Mouse (Mus musculus) limb, embryonic 11.5 days (tissue): Measurements from ENCODE around the gene Tnfaip6. TPM values are rescaled to one million over a fixed set of nuclear protein-coding genes. Genes with fewer than 3 reads are reported as not detected.
"Not testable (repeated sequence)": the region's sequence is repeated elsewhere in the genome, so short reads cannot be mapped to it uniquely, and the experiment has no call there.

Experiments used
- ATAC-seq: fragments of 200-750 bp; cut with Nextera tagmentation; 2 replicates; pipeline ENCODE4 v1.8.0; 2017; ENCODE audit warnings: low read depth; ENCODE audit not compliant: insufficient number of reproducible peaks, low FRiP score, low TSS enrichment
- DNase-seq: peaks from one replicate; pipeline ENCODE4 v3.0.0-alpha.2; 2015; ENCODE audit warnings: low spot score
- H3K27ac ChIP-seq: fragments of 300-500 bp; sonication (generic); replicated peaks from 2 replicates; pipeline ENCODE4 v1.5.1; 2014; ENCODE audit warnings: low read depth, mild to moderate bottlenecking, low read length
- H3K27me3 ChIP-seq: fragments of 300-500 bp; sonication (generic); 2 replicates; pipeline ENCODE4 v1.6.1; 2014; ENCODE audit warnings: mild to moderate bottlenecking, low read length, mixed read lengths; ENCODE audit not compliant: control insufficient read depth, insufficient read depth
- H3K36me3 ChIP-seq: fragments of 300-500 bp; sonication (generic); 2 replicates; pipeline ENCODE4 v1.6.1; 2014; ENCODE audit warnings: mild to moderate bottlenecking, low read length, moderate library complexity, mixed read lengths; ENCODE audit not compliant: control insufficient read depth, insufficient read depth
- H3K4me1 ChIP-seq: fragments of 300-500 bp; sonication (generic); 2 replicates; pipeline ENCODE4 v1.6.1; 2014; ENCODE audit warnings: low read length, mixed read lengths; ENCODE audit not compliant: control insufficient read depth, insufficient read depth
- H3K4me2 ChIP-seq: fragments of 300-500 bp; sonication (generic); 2 replicates; pipeline ENCODE4 v1.6.1; 2014; ENCODE audit warnings: low read depth, mild to moderate bottlenecking, moderate library complexity; ENCODE audit not compliant: severe bottlenecking
- H3K4me3 ChIP-seq: fragments of 300-500 bp; sonication (generic); 2 replicates; pipeline ENCODE4 v1.5.1; 2014; ENCODE audit warnings: low read depth, low read length
- H3K9ac ChIP-seq: fragments of 300-500 bp; sonication (generic); 2 replicates; pipeline ENCODE4 v1.6.1; 2014; ENCODE audit warnings: mild to moderate bottlenecking, low read length
- H3K9me3 ChIP-seq: fragments of 300-500 bp; sonication (generic); 2 replicates; pipeline ENCODE4 v1.6.1; 2016; ENCODE audit warnings: low read length; ENCODE audit not compliant: control insufficient read depth
- WGBS: fragments of 180-500 bp; shearing (Covaris S2); extraction: QIAGEN DNeasy Blood & Tissue Kit; methylation state at CpG from one replicate; pipeline ENCODE4 v1.1.7; 2014; 5-methylcytosine and 5-hydroxymethylcytosine counted together
- polyA plus RNA-seq: library from polyadenylated mRNA; unstranded; fragments of >200 nt; fragmentation: Nextera tagmentation; extraction: Ambion mirVana; gene quantifications from 2 replicates; pipeline ENCODE4 v1.2.1, GENCODE M21; 2014

The Tnfaip6 gene
- polyA plus RNA-seq, result 46.3 and 46.9 TPM in 2 replicates

- peak within 1 kb of the TSS; percentile 61 for H3K4me2 ChIP-seq
- H3K9me3 ChIP-seq, result no peaks in the 10 kb centered on the region
- peak within 1 kb of the TSS; percentile 36 for H3K27ac ChIP-seq
- peak within 1 kb of the TSS; percentile 43 for H3K4me3 ChIP-seq
- no peaks in the 10 kb centered on the region for H3K36me3 ChIP-seq
- under 1% methylated on average over 17 of the region's 17 CpGs for WGBS
- H3K9ac ChIP-seq, result peak within 1 kb of the TSS; percentile 69
- H3K27me3 ChIP-seq, result no peaks in the 10 kb centered on the region
- DNase-seq, result peak; percentile 80
- H3K4me1 ChIP-seq, result peaks cover 3% of the 10 kb centered on the region
- ATAC-seq, result peak; percentile 80
These were observed at the start of gene Tnfaip6 for GRCm38 (mm10) chr2:52037882-52038281. TSS of gene Tnfaip6 (plus strand) at chr2:52038009.

- H3K27me3 ChIP-seq, result no peaks in the 10 kb centered on the region
- no peaks in the 10 kb centered on the region for H3K36me3 ChIP-seq
- no peak overlapping the region for H3K4me3 ChIP-seq
- DNase-seq (no peak), ATAC-seq (no peak)
- H3K9me3 ChIP-seq, result no peaks in the 10 kb centered on the region
- no peaks in the 10 kb centered on the region for H3K4me1 ChIP-seq
- WGBS, result 75% methylated on average over 2 of the region's 2 CpGs
- H3K4me2 ChIP-seq, result no peak overlapping the region
- no peak overlapping the region for H3K27ac ChIP-seq
- H3K9ac ChIP-seq, result no peak overlapping the region
These were observed 48.2 kb upstream of the Tnfaip6 start for GRCm38 (mm10) chr2:51989559-51989958.

GRCm38 (mm10) chr2:51991447-51991846, 46.4 kb upstream of the Tnfaip6 start:
- no peak overlapping the region for H3K9ac ChIP-seq
- no peaks in the 10 kb centered on the region for H3K36me3 ChIP-seq
- no peaks in the 10 kb centered on the region for H3K4me1 ChIP-seq
- no peak for ATAC-seq
- no peak for DNase-seq
- H3K4me2 ChIP-seq, result no peak overlapping the region
- WGBS, result 90% methylated on average over 6 of the region's 6 CpGs
- H3K4me3 ChIP-seq, result no peak overlapping the region
- H3K27ac ChIP-seq, result no peak overlapping the region
- H3K9me3 ChIP-seq, result no peaks in the 10 kb centered on the region
- H3K27me3 ChIP-seq, result no peaks in the 10 kb centered on the region

- no peak for DNase-seq
- Histone ChIP-seq H3K36me3 (no peaks in the 10 kb centered on the region), H3K27ac (no peak overlapping the region), H3K4me1 (no peaks in the 10 kb centered on the region), H3K9me3 (no peaks in the 10 kb centered on the region), H3K4me2 (no peak overlapping the region), H3K9ac (no peak overlapping the region), H3K4me3 (no peak overlapping the region), H3K27me3 (no peaks in the 10 kb centered on the region)
- WGBS, result 69% methylated on average over 7 of the region's 7 CpGs
- ATAC-seq, result no peak
These were observed 37.8 kb upstream of the Tnfaip6 start for GRCm38 (mm10) chr2:51999996-52000395.

GRCm38 (mm10) chr2:52001521-52001920, 36.3 kb upstream of the Tnfaip6 start:
- Histone ChIP-seq H3K36me3 (no peaks in the 10 kb centered on the region), H3K4me2 (no peak overlapping the region), H3K9me3 (no peaks in the 10 kb centered on the region), H3K4me1 (no peaks in the 10 kb centered on the region), H3K27me3 (no peaks in the 10 kb centered on the region), H3K9ac (no peak overlapping the region), H3K4me3 (no peak overlapping the region), H3K27ac (no peak overlapping the region)
- WGBS, result 87% methylated on average over 8 of the region's 8 CpGs
- DNase-seq (no peak), ATAC-seq (no peak)

GRCm38 (mm10) chr2:52002299-52002698, 35.5 kb upstream of the Tnfaip6 start:
- H3K4me2 ChIP-seq, DNase-seq, H3K4me3 ChIP-seq, H3K27ac ChIP-seq, H3K27me3 ChIP-seq, ATAC-seq, H3K9me3 ChIP-seq, H3K9ac ChIP-seq, H3K36me3 ChIP-seq, H3K4me1 ChIP-seq: not testable (repeated sequence)
- WGBS, result 91% methylated on average over 10 of the region's 10 CpGs

- H3K27ac ChIP-seq, result no peak overlapping the region
- no peaks in the 10 kb centered on the region for H3K9me3 ChIP-seq
- no peaks in the 10 kb centered on the region for H3K36me3 ChIP-seq
- ATAC-seq (no peak), DNase-seq (peak; percentile 25)
- no peak overlapping the region for H3K4me3 ChIP-seq
- WGBS, result 64% methylated on average over 3 of the region's 3 CpGs
- no peaks in the 10 kb centered on the region for H3K4me1 ChIP-seq
- no peaks in the 10 kb centered on the region for H3K27me3 ChIP-seq
- no peak overlapping the region for H3K9ac ChIP-seq
- H3K4me2 ChIP-seq, result no peak overlapping the region
These were observed 31.4 kb upstream of the Tnfaip6 start for GRCm38 (mm10) chr2:52006380-52006779.

- ATAC-seq, result not testable (repeated sequence)
These were observed 26.0 kb upstream of the Tnfaip6 start for GRCm38 (mm10) chr2:52011820-52012219.

GRCm38 (mm10) chr2:52013306-52013820, 24.4 kb upstream of the Tnfaip6 start:
- ATAC-seq (no peak), DNase-seq (no peak)
- Histone ChIP-seq H3K36me3 (no peaks in the 10 kb centered on the region), H3K27me3 (no peaks in the 10 kb centered on the region), H3K27ac (no peak overlapping the region), H3K9ac (no peak overlapping the region), H3K4me2 (no peak overlapping the region), H3K9me3 (no peaks in the 10 kb centered on the region), H3K4me3 (no peak overlapping the region), H3K4me1 (no peaks in the 10 kb centered on the region)
- WGBS, result 79% methylated on average over 9 of the region's 9 CpGs

More at GRCm38 (mm10) chr2:52011820-52012219, 26.0 kb upstream of the Tnfaip6 start:
- not testable (repeated sequence) for H3K36me3 ChIP-seq, H3K27ac ChIP-seq, DNase-seq, H3K9me3 ChIP-seq, H3K9ac ChIP-seq, H3K4me1 ChIP-seq, H3K4me2 ChIP-seq, H3K27me3 ChIP-seq, H3K4me3 ChIP-seq
- WGBS, result 77% methylated on average over 3 of the region's 3 CpGs
